Mouse (Mus musculus) heart, embryonic 14.5 days (tissue): ENCODE measurements around the gene Slc13a3. TPM values are rescaled to one million over a fixed set of nuclear protein-coding genes. Genes with fewer than 3 reads are reported as not detected.

Experiments used
- ATAC-seq: fragments of 200-750 bp; cut with Nextera tagmentation; 2 replicates; pipeline ENCODE4 v1.8.0; 2017; ENCODE audit warnings: low read depth, moderate TSS enrichment; ENCODE audit not compliant: insufficient number of reproducible peaks, insufficient read depth, low FRiP score
- H3K27ac ChIP-seq, 2 experiments: fragments of 200-500 bp in 1 of 2; fragments of 300-500 bp in 1 of 2; sonication (generic) in 1 of 2; replicated peaks in 1 of 2; 2 replicates each; pipeline ENCODE4 v1.5.1; 2012 to 2014; ENCODE audit warnings: low read depth in 2 of 2, low read length in 2 of 2, control low read depth in 1 of 2, mild to moderate bottlenecking in 1 of 2, mixed read lengths in 1 of 2; ENCODE audit not compliant: control insufficient read depth in 1 of 2, insufficient read depth in 1 of 2
- H3K27me3 ChIP-seq: fragments of 300-500 bp; sonication (generic); 2 replicates; pipeline ENCODE4 v1.6.1; 2014; ENCODE audit warnings: mild to moderate bottlenecking, low read length, control low read depth; ENCODE audit not compliant: control insufficient read depth, insufficient read depth
- H3K36me3 ChIP-seq: fragments of 300-500 bp; sonication (generic); 2 replicates; pipeline ENCODE4 v1.6.1; 2014; ENCODE audit warnings: mild to moderate bottlenecking, control low read depth, low read length, mixed read lengths; ENCODE audit not compliant: control insufficient read depth, insufficient read depth
- H3K4me1 ChIP-seq, 2 experiments: fragments of 200-500 bp in 1 of 2; fragments of 300-500 bp in 1 of 2; sonication (generic) in 1 of 2; 2 replicates each; pipeline ENCODE4 v1.6.1; 2012 to 2014; ENCODE audit warnings: low read length in 2 of 2, control low read depth in 1 of 2, mixed read lengths in 1 of 2; ENCODE audit not compliant: control insufficient read depth in 2 of 2, insufficient read depth in 2 of 2
- H3K4me2 ChIP-seq: fragments of 300-500 bp; sonication (generic); 2 replicates; pipeline ENCODE4 v1.6.1; 2014; ENCODE audit warnings: mild to moderate bottlenecking, low read length
- H3K4me3 ChIP-seq, 2 experiments: fragments of 200-500 bp in 1 of 2; fragments of 300-500 bp in 1 of 2; sonication (generic) in 1 of 2; 2 replicates each; pipeline ENCODE4 v1.5.1; 2012 to 2014; ENCODE audit warnings: low read length in 2 of 2, mild to moderate bottlenecking in 2 of 2, control low read depth in 1 of 2, low read depth in 1 of 2, moderate library complexity in 1 of 2; ENCODE audit not compliant: control insufficient read depth in 1 of 2, insufficient read depth in 1 of 2
- H3K9ac ChIP-seq: fragments of 300-500 bp; sonication (generic); 2 replicates; pipeline ENCODE4 v1.6.1; 2014; ENCODE audit warnings: mild to moderate bottlenecking, low read length
- H3K9me3 ChIP-seq: fragments of 300-500 bp; sonication (generic); 2 replicates; pipeline ENCODE4 v1.6.1; 2016; ENCODE audit warnings: low read length, control low read depth; ENCODE audit not compliant: control insufficient read depth
- WGBS: fragments of 180-500 bp; shearing (Covaris S2); extraction: QIAGEN DNeasy Blood & Tissue Kit; methylation state at CpG from one replicate; pipeline ENCODE4 v1.1.7; 2014; 5-methylcytosine and 5-hydroxymethylcytosine counted together
- polyA plus RNA-seq: library from polyadenylated mRNA; unstranded; fragments of >200 nt; fragmentation: Nextera tagmentation; extraction: Ambion mirVana; gene quantifications from 2 replicates; pipeline ENCODE4 v1.2.1, GENCODE M21; 2014

Slc13a3 gene
- polyA plus RNA-seq, 1 experiment from 2014 or later = 0.26 TPM

DNA sequence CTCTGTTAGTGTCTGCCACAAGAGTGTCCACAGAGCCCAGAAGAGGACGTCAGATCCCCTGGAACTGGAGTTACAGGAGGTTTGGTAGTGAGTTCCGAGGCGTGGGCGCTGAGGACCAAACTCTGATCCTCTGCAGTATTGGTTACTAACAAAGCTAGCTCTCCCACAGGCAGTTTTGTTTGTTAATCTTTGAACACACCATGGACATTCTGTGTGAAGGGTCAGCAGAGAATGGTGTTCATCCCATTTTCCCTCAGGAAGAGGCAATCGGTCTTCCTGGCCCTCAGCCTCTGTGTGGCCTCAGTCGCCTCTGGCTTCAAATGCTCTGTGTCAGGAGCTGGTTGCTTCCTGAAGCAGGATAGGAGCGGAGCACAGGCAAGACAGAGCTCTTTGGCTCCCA, 2.4 kb upstream of the Slc13a3 start:
- WGBS = 79% methylated on average over 7 of the region's 7 CpGs
- Histone ChIP-seq H3K27ac (no peak overlapping the region), H3K27me3 (peaks cover 39% of the 10 kb centered on the region), H3K9me3 (no peaks in the 10 kb centered on the region), H3K4me3 (no peak overlapping the region), H3K4me2 (no peak overlapping the region), H3K9ac (no peak overlapping the region), H3K36me3 (no peaks in the 10 kb centered on the region), H3K4me1 (no peaks in the 10 kb centered on the region)
- ATAC-seq = no peak

GRCm38 (mm10) chr2:165471943-165472342, 1.1 kb downstream of the Slc13a3 start:
- H3K36me3 ChIP-seq = no peaks in the 10 kb centered on the region
- H3K27ac ChIP-seq = no peak overlapping the region
- ATAC-seq = no peak
- H3K9ac ChIP-seq = no peak overlapping the region
- no peak overlapping the region for H3K4me2 ChIP-seq
- 73% methylated on average over 11 of the region's 11 CpGs for WGBS
- no peak overlapping the region for H3K4me3 ChIP-seq
- peaks cover 44% of the 10 kb centered on the region for H3K27me3 ChIP-seq
- H3K9me3 ChIP-seq = no peaks in the 10 kb centered on the region
- H3K4me1 ChIP-seq = peaks cover 2 to 3% of the 10 kb centered on the region in 2 experiments; a peak in 1 of 4 replicates

DNA sequence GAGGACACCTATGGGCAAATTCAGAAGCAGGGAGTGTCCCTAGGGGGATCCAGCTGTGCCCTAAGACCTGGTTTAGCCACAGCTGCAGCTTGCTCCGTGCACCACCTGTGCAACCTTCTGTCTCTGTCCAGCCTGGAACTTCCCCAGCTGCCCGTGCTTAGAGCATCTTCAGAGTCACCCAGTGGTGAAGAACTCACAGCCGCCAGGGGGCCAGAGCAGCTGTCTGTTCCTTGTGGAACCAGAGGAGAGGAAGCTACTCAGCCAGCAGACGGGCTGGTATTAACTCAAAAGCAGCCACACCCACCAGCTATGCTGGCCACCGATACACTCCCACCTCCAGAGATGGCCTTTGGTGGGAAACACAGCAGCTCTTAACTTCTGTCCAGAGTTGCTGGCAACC, 2.9 kb downstream of the Slc13a3 start:
- no peak for ATAC-seq
- peaks cover 44% of the 10 kb centered on the region for H3K27me3 ChIP-seq
- peaks cover 2 to 3% of the 10 kb centered on the region in 2 experiments; a peak in 1 of 4 replicates for H3K4me1 ChIP-seq
- 18% methylated on average over 5 of the region's 5 CpGs for WGBS
- H3K4me2 ChIP-seq = no peak overlapping the region
- H3K4me3 ChIP-seq = no peak overlapping the region
- H3K9ac ChIP-seq = no peak overlapping the region
- no peak overlapping the region for H3K27ac ChIP-seq
- no peaks in the 10 kb centered on the region for H3K36me3 ChIP-seq
- H3K9me3 ChIP-seq = no peaks in the 10 kb centered on the region

- 0 out of 2 replicates have a peak, but pooled peaks have one; percentile 40 for ATAC-seq
- H3K4me1 ChIP-seq = peaks cover 2 to 3% of the 10 kb centered on the region in 2 experiments; a peak in 1 of 4 replicates
- 42% methylated on average over 15 of the region's 15 CpGs for WGBS
- H3K27me3 ChIP-seq = peaks cover 31% of the 10 kb centered on the region
- H3K36me3 ChIP-seq = no peaks in the 10 kb centered on the region
- H3K9ac ChIP-seq = no peak overlapping the region
- no peak overlapping the region for H3K27ac ChIP-seq
- no peak overlapping the region for H3K4me3 ChIP-seq
- H3K4me2 ChIP-seq = no peak overlapping the region
- no peaks in the 10 kb centered on the region for H3K9me3 ChIP-seq
Measured at GRCm38 (mm10) chr2:165467824-165468452, 5.1 kb downstream of the Slc13a3 start.

GRCm38 (mm10) chr2:165459663-165460062, 13.4 kb downstream of the Slc13a3 start:
- Histone ChIP-seq H3K9ac (no peak overlapping the region), H3K4me2 (no peak overlapping the region), H3K27me3 (peaks cover 5% of the 10 kb centered on the region; the same call in 1 of the 2 replicates), H3K27ac (no peak overlapping the region), H3K4me1 (no peaks in the 10 kb centered on the region), H3K9me3 (no peaks in the 10 kb centered on the region), H3K36me3 (no peaks in the 10 kb centered on the region), H3K4me3 (no peak overlapping the region)
- no peak for ATAC-seq
- 25% methylated on average over 7 of the region's 7 CpGs for WGBS

GRCm38 (mm10) chr2:165458189-165458588, 14.8 kb downstream of the Slc13a3 start:
- no peak overlapping the region for H3K9ac ChIP-seq
- H3K4me1 ChIP-seq = no peaks in the 10 kb centered on the region
- no peaks in the 10 kb centered on the region for H3K9me3 ChIP-seq
- no peak overlapping the region for H3K4me2 ChIP-seq
- no peak overlapping the region for H3K27ac ChIP-seq
- no peaks in the 10 kb centered on the region; the same call in 1 of the 2 replicates for H3K27me3 ChIP-seq
- H3K4me3 ChIP-seq = no peak overlapping the region
- no peak for ATAC-seq
- WGBS = 52% methylated on average over 5 of the region's 5 CpGs
- no peaks in the 10 kb centered on the region for H3K36me3 ChIP-seq

DNA sequence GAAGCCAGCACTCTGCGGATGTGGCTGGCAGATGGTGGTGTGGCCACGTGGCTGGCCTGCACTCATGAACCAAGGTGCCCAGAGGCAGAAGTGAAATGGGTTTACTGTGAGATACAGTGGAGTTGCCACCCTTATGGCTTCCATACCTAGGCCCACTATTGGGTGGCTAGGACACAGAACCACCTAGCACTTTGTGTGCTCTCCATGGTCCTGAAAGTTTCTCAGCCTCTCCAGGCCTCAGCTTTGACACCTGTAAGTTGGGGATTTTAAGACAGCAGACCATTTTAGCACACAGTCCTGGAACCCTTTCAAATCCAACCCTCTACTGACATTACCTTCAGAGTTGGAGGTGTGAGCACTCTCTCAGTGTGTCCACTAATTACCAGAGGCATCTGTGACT, 16.3 kb downstream of the Slc13a3 start:
- 54% methylated on average over 2 of the region's 2 CpGs for WGBS
- no peaks in the 10 kb centered on the region for H3K36me3 ChIP-seq

More for the DNA sequence above, 16.3 kb downstream of the Slc13a3 start:
- no peak overlapping the region for H3K4me3 ChIP-seq
- no peak overlapping the region for H3K27ac ChIP-seq
- no peaks in the 10 kb centered on the region; the same call in 1 of the 2 replicates for H3K27me3 ChIP-seq
- no peaks in the 10 kb centered on the region for H3K4me1 ChIP-seq
- ATAC-seq = no peak
- no peaks in the 10 kb centered on the region for H3K9me3 ChIP-seq
- H3K4me2 ChIP-seq = no peak overlapping the region
- no peak overlapping the region for H3K9ac ChIP-seq
